Mouse (Mus musculus): ENCODE measurements around the gene Iqgap1.

Gene Iqgap1

DNA sequence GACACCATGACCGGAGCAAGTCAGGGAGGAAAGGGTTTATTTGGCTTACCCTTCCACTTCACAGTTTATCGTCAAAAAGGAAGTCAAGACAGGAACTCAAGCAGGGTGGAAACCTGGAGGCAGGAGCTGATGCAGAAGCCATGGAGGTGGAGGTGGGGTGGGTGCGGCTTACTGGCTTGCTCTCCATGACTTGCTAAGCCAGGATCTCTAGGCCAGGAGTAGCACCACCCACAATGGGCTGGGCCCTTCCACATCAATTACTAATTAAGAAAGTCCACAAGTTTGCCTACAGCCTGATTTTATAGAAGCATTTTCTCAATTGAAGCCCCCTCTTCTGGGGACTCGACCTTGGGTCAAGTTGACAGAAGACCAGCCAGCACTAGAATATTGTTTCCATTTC, 121.7 kb downstream of the Iqgap1 start:
- DNase-seq = no peak

DNA sequence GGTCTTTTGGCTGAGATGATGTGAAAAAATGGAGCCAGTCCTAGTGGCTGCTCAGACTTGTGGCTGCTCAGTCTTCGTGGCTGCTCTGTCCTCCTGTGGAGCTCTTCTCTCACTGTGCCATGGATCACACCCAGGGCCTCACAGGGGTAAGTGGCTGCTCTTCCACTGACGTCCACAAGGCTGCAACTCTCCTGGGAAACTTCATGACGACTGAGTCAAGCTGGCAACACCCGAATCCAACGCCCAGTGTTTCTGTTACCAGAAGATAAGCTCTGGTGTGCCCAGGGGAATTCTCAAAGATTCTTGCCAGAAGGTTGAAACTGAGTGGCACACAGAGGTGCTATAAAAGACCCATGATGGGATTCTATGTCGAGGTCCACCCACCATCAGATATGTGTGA, 123.3 kb downstream of the Iqgap1 start:
- no peak for DNase-seq

DNA sequence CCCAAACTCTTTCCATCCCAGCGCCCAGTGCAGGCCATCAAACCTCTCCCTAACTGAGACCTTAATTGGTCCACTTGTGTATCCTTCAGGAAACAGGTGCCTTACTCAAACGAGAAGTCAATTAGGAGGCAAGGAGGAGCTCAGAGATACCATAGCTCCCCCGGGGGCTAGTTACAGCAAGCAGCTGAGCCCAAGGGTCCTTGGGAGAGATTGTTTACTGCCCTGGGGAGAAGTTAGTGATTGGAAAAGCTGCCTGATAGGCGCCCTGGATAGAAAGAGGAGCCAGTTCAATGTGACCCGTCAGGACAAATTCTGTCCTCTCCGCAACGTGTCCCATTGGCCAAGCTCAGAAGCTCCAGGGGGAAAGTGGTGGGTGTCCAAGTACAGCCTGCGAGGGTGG, 126.1 kb downstream of the Iqgap1 start:
- DNase-seq = no peak

DNA sequence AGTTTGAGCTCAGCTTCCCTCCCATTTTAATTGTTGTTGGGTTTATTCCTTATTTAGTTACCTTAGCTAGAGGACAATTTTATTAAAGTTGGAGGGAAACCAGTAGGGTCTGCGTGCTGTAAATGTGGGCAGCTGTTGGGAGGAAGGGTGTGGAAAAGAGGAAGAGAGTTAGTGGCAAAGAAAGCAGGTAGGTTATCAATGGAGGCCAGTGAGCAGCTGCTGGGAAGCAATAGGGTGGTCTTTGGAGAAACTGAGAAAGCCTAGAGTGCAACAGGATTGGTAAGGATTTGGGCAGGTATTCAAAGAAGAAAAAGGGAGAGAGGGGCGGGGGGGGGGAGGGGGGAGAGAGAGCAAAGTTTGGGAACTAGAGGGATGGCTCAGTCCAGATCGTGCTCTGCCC, 126.8 kb downstream of the Iqgap1 start:
- no peak for DNase-seq

DNA sequence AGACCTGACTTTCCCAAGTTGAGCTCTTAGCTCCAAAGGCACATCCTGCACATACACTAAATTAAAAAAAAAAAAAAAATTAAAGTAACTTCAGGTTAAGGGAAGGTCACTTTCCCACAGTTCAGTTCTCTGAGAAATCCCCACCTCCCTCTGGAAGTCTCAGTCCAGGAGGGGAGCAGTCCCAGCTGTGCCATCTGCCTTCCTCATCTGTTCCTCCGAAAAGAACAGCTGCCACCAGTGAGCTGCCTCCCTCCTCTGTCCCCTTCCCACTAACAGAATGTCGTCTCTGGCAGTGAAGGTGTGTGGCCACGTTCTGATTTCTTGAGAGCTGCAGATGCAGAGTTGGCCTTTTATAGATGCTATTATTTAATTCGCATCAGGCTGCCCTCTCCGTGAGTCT, 127.9 kb downstream of the Iqgap1 start:
- DNase-seq = no peak

DNA sequence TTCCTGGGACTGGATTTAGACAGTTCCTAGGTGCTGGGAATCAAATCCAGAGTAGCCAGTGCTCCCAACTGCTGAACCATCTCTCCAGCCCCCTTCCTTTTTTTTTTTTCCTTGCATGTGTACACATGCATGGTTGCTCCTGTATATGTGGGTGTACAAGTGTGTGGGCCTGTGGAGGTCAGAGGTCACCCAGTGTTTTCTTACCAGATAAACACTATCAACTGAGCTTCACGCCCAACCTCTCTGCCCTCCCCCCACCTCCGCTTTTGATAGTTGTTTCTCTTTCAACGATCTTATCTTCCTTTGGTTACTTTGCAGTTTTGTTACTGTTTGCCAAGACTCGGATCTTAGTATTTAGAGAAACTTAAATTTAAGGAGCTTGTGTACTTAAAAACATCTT, 128.9 kb downstream of the Iqgap1 start:
- DNase-seq = no peak

DNA sequence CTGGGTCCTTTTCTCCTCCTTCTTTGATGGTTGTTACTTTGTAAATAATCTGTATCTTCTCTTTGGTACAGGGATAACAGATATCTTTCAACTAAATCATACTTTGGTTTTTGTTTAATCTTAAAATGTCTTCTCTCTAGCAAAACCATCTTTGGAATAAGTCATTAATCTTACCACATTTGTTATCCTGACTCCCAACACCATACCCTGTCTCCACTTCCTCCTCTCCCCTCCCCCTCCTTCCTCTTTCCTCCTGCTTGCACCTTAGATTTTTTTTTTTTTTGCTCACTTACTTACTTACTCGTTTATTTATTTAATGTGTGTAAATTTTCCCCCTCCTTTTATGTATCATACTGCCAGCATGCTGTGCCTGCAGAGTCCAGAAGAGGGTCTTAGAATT, 129.4 kb downstream of the Iqgap1 start:
- no peak for DNase-seq

DNA sequence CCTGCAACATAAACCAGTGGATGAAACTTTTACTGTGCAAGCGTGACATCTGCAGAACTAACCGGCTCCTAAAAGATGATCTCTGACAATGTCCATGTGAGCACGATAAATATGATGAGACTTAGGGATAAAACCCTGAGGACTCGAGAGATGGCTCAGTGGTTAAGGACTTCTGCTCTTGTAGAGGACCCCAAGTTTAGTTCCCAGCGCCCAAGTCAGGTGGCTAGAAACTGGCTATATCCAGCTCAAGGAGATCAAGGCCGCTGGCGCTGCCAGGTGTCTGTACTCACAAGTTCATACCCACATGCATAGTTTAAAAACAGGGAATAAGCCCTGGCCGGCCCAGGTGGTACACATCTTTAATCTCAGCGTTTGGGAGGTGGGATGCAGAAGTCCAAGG, 133.3 kb downstream of the Iqgap1 start:
- DNase-seq = no peak

DNA sequence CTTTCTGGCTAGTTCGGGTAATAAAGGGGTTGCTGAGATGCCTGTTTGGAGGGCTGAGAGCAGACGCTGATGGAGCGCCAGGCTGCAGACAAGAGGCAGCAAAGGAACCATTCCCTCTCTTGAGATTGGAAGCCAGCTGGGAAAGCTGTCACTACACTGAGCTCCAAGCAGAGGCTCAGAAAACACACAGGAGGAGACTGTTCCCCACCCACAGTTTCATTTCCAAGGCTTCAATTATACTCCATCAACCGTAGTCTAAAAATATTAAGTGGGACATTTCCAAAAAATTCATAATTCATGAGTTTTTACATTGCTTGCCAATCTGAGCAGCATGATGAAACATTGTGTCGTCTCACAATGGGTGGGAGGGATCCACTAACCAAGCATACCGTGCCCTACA, 134.6 kb downstream of the Iqgap1 start:
- DNase-seq = no peak

DNA sequence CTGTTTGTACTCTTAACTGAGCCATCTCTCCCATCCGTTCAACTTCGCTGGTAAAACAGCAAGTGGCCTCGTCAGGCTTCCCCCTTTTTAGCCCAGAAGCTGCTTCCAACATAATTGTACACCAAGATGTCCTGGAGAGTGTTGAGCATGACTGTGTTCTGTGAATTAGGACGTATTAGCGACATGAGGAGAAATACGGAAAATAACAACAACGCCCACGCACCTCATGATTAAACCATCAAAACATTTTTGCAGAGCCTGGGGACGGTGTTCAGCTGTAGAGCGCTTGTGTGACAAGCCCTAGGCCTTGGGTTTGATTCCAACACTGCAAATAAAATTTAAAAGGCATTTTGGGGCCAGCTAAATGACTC, 136.6 kb downstream of the Iqgap1 start:
- no peak for DNase-seq

DNA sequence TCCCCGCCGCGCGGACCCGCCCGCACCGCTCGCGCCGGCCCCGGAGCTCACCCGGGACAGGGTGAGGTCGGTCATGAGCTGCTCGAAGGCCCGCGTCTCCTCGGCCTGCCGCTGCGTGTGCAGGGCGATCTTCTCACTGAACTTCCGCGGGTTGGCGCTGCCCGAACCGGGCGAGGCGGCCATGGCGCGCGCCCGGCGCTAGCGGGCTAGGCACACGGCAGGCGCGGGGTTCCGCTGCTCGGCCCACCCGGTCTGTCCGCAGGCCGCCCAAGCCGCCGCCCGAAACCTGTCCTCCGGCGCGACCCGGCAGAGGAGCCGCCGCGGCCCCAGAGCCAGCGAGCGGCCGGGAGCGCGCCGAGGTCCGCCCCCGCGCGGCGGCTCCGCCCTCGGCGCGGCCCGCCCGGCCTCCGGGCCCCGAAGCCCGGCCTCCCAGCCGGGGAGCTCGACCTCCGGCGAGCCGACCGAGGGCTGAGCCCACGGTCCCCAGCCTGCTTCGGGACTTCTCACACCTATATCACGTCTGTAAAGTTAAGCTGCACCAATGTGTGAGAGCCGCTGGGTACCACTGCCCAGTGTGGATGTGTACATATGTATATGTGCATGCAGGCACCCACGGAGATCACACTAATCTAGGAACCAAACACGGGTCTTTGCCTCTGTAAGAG, 137.1 kb downstream of the Iqgap1 start, which contains the start of gene Crtc3:
TSS of gene Crtc3 (minus strand) at position 322 of the 665 bp plus-strand sequence.
- DNase-seq = peak; percentile 85

DNA sequence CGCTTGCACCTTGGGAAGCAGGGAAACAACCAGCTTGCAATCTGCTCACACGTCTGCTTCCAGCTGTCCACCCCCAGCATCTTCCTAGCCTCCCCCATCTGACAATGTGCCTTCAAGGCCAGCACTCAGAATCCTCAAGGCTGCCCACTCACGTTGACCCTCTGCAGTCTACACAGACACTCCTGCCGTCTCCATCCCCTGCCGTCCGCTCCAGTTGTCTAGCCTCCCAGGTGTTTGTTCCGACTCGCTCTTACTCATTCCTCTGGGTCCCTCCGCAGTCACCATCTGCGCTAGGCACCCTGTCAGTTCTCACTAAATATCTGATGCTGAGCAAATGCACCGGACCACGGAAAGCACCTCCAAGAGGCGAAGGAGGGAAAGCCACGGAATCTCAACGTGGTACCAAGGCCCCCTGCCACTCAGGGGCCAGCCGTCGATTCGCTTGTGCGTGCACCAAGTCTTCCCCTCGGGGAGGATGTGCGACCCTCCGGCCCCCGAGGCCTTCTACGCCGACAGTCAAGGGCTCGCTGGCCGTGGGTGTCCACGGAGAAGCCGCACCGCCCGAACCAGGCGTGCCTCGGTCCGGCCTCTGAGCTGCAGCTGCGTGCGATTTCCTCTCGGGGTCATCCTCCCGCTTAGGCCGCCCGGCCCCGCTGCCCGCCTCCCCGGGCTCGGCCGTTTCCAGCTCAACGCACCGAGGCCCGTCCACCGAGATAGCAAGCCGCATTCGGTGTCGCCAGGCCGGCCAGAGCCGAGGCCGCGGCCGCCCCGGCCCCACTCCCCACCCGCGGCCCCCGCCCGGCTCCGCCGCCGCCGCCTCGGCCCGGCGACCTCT, 137.8 kb downstream of the Iqgap1 start:
- peak; percentile 75 for DNase-seq

DNA sequence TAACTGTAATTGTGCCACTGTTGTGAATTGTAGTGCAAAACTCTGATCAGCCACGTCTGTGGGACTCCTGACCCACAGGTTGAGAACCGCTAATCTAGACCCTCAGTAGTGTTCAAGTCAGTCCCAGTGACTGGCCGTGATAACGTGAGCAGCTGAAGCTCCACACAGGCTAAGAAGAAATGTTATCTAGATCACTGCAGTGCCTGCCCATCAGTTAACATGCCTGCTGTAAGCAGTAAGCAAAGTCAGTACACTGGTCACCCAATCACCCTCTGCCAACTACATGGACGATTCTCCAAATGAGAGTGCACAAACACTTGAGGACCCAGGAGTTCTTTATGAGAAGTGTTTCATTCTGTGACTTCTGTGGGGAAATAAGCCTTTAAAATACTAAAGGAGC, 140.1 kb downstream of the Iqgap1 start:
- DNase-seq = no peak

DNA sequence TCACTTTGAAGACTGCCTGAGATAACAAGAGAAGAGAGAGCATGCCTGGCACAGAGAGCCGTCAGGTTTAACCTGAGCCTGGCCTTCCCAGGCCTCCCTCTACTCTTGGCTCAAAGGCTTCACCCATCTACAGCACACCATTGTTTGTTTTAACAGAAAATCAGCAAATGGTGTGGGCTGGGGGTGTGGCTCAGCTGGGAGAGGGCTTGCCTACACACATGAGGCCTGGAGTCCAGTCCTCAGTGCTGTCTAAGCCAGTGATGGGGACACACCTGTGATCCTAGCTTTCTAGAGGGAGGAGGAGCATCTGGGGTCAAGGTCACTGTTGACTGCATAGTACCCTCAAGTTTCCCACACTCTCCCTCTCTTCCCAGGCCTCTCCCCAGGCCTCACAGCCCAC, 143.1 kb downstream of the Iqgap1 start:
- no peak for DNase-seq

DNA sequence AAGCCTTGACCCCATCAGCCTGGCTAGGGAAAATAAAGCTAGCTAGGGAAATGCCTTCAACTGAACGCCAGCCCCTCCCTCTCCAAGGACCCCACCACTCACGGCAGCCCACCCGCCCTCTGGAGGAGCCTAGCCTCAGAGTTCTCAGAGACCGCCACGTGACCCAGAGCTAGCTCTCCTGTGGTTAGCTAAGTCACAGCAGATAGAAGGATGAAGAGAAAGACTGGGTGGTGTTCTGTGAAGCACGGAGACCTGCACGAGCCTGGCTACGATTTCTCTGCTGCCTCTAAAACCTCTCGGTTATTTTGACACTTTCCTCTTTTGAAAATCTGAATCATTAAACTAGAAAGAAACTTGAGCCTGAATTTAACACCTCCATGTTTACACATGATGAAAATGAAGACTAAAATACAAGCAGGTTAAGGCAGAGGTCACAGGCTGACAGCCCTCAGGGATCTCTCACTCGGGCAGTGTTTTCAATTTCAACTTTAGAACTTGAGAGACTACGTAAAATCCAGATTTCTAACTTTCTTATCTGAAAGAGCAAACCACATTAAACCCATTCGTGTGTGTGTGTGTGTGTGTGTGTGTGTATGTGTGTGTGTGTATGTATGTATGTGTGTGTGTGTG, 145.4 kb downstream of the Iqgap1 start:
- DNase-seq = peak; percentile 20

DNA sequence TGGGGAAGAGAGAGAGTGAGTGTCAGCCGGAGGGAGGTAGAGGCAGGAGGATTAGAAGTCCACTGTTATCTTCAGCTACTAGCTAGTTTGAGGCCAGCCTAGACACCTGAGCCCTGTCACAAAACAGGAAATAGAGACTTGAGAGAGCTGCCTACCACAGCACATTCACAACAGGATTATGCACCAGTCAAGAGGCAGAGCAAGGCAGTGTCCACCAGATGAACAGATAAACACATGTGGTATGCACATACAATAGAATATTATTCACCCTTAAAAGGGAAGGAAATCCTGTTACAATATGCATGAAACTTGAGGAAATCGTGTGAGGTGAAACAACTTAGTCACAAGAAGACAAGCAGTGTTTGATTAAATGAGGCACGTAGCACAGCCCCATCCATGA, 153.5 kb downstream of the Iqgap1 start:
- no peak for DNase-seq

DNA sequence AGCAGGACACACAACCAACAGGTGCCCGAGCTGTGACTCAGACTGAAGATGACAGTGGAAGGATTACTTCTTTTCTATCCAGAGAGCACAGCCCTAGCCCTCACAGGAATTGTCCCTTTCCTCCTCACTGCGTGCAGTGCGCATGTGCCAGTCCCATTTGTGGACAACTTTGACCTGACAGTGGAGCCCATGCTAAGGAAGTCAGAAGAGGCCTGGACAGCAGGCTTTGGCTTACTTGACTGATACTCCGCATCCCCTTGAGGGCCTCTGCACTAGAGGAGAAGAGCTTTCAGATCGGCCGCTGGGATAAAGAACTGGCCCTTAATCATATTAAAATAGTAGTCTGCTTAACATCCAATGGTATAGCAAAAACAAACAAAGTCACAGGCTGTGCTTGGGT, 154.9 kb downstream of the Iqgap1 start:
- no peak for DNase-seq

DNA sequence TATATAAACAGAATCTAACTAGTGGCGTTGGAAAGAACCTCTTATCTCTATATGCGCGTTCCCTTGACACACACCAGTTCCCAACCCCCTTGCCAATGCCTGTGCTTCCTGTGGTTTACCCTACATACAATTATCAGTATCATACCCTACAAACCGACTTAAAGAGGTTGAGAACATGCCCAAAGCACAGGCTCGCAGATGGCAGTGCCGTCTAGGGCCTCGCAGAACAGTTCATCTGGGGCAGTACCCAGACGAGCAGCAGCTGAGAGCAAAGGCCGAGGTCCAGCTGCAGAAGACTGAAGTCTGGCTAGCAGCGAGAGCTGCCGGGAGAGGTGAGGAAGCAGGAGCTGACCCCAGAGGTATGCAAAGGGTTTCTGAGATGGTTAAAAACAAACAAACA, 158.6 kb downstream of the Iqgap1 start:
- peak; percentile 55 for DNase-seq

DNA sequence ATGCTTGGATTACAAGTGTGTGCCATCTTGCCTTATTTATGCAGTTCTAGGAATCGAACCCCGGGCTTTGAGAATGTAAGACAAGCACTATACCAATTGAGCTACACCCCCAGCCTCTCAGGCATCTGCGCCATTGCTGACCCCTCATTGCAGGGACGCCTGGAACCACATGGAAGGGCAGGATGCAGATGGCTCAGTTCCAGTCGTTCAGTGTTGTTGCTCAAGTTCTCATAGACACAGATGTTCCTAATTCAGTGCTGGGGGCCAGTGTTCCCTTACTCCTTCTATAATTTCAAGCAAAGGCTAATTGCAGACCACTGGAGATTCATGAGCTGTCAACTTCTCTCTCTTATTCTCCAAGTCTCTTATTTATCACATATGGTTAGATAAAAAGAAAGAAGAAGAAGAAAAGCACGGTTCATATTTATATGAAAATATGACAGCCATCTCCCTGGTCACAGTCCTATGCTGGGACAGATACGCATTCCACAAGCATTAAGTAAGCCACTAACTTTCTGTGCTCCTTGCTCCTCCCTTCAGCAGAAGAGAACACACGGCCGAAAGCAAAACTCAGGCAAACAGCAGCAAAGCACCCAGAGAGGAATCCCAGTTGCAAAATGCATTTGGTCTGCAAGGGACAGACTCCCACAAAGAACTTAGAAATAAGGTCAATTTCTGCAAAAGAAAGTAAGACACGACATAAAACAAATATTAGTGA, 159.4 kb downstream of the Iqgap1 start:
- DNase-seq = peak; percentile 79

Data from kidney, postnatal 10 days (tissue).